Mouse (Mus musculus) cerebellum, adult 2 months (tissue): ENCODE measurements around the gene Parva.

Experiments used
- CTCF ChIP-seq: fragments of 200-500 bp; IDR thresholded peaks from 2 replicates; pipeline ENCODE4 v1.5.1; 2011; ENCODE audit warnings: low read depth, mild to moderate bottlenecking, control low read depth, low read length, moderate library complexity, borderline replicate concordance; ENCODE audit not compliant: insufficient read depth
- POLR2A ChIP-seq: fragments of 200-500 bp; IDR thresholded peaks from 2 replicates; pipeline ENCODE4 v1.6.1; 2011; ENCODE audit warnings: low read length, control low read depth, borderline replicate concordance; ENCODE audit not compliant: insufficient read depth

- TF ChIP-seq CTCF, result no peak
- TF ChIP-seq POLR2A, result no peak
These were observed 207.4 kb downstream of the Parva start for GRCm38 (mm10) chr7:112634505-112635213.
